Mouse (Mus musculus) v-Abl transformed pro-B cells (cell line): ENCODE measurements around the gene Hint1.

Experiments used
- in situ Hi-C, 2 experiments: fragments of 400-800 bp; cut with MboI; formaldehyde crosslinking; loops; one replicate each; pipeline ENCODE4 v1.15.1; 2025; ENCODE audit not compliant: unreplicated experiment in 2 of 2

Hint1 gene

DNA sequence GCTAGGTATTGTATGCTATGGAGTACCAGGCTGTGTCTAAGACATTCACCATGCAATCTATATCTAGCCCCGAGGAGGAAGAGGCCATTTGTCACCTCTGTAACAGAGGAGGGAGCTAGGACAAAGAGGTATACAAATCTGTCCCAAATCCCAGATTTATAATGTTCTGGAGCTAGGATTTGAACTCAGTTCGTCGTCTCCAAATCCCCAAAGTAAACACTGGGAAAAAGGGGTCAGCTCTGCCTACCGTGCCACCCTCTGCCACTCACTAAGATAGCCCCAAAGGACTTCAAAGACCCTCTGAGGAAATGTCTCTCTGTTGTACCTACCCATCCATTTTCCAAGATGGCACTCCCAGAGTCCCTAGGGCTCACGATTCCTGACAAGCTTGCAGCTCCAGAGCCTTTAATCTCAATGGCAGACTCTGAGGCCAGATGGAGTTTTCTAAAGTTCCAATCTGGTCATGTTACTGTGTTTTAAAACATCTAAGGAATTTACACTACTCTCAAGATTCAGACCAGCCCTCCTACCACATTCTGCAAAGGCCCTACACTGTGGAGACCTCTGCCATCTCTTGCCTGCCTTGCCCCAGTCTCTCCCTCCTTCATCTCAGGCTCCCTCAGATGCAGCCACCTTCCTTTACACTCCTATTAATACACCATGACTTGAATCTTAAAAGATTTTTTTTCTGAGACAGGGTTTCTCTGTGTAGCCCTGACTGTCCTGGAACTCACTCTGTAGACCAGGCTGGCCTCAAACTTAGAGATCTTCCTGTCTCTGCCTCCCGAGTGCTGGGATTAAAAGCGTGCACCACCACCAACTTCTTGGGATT is 45.7 kb downstream of the Hint1 start:
- in situ Hi-C loops: loop anchor here in 1 of 2 experiments (25.0 kb wide), 1 partner anchor 775 kb away; no protein-coding TSS in a partner anchor

DNA sequence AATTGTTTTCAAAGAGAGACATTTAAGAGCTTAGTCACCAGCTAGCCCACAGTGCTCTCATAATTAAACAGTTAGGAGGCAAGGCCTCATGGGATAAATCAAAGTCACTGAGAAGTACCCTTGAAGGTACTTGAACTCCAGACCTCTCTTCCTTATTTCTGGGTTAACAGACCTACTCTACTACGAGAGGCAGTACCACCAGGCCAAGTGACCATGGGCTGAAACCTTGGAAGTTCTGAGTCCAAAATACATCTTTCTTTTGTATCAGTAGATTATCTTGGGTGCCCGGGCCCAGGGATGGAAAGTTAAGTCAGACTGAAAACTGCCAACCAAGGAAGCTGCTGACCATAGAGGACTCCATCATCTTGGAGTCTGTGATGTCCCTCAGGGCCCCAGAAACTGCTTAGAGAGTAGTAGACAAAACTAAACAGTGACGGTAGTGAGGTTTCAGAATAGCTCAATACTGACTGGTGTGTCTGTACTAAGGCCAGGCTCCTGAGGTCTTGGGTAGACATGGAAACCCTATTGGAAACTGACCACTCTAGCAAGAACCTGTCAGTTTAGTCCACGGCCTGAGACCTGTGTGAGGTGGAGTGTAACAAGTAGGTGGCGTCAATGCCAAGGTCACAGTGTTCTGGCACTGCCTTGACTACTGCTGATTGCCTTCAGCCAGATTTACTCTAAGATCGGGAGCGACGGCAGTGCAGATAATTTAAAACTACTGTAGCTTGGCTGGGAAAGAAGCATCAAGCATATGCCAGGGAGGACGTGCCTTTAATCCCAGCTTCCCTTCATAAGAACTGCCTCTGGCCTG is 46.5 kb downstream of the Hint1 start:
- in situ Hi-C loops: loop anchor here in 1 of 2 experiments (25.0 kb wide), 1 partner anchor 775 kb away; no protein-coding TSS in a partner anchor

DNA sequence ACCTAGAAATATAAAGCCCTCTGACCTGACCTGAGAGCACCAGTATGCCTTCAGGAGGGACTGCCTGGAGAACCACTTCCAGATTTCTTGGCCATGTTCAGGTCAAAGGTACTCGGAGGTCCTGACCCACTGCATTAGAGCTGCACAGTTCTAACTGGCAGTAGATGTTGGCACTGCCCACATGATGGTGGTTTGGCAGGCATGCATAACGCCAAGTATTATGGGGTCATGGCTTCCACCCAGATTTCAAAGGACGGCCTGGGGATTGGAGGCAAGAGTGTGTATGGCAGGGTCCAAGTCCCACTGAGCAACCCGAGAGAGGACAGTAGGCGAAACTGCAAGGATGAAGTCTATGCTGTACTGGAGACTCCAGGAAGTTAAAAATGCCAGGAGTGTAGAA is 47.7 kb downstream of the Hint1 start:
- in situ Hi-C loops: loop anchor here in 1 of 2 experiments (25.0 kb wide), 1 partner anchor 777 kb away; no protein-coding TSS in a partner anchor

GRCm38 (mm10) chr11:54917461-54917860 is 51.3 kb downstream of the Hint1 start:
- in situ Hi-C loops: loop anchor here in 1 of 2 experiments (25.0 kb wide), 1 partner anchor 780 kb away; no protein-coding TSS in a partner anchor

DNA sequence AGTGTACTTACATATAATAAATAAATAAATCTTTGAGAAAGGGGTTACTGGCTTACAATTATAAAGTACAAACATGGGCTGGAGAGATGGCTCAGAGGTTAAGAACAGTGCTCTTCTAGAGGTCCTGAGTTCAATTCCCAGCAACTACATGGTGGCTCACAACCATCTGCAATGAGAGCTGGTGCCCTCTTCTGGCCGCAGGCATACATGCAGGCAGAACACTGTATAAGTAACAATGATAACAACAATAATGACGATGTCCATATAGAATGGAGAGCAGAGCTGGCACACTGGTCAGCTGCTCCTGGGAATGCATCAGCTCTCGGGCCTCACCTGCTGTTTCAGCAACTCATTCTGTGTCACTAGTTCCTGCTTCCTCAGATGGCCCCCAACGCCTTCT is 52.1 kb downstream of the Hint1 start:
- in situ Hi-C loops: loop anchor here in 1 of 2 experiments (25.0 kb wide), 1 partner anchor 781 kb away; no protein-coding TSS in a partner anchor
